Mouse (Mus musculus): Measurements from ENCODE around the gene Gm29110. TPM values are rescaled to one million over a fixed set of nuclear protein-coding genes. Genes with fewer than 3 reads are reported as not detected.

Gm29110 gene
- not detected in 2 replicates for polyA plus RNA-seq (2012; rRNA removed; ENCODE audit: low replicate concordance)

DNA sequence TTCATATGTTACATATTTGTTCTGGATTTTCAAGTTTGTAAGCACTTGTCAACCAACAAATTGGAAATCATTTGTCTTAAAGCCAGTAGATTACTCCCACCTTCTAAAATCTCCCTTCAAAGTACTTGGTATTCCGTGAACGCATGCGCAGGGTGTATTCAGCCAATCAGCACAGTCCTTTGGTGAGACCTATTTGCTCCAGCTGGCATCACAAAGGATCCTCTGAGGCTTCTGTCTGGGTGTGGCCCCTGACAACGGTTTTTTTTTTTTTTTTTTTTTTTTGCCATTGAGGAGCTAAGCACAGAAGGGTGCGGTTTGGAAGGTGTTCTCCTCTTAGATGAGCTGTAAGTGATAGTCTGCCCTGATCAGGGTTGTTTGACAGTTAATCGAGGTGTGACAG, at the start of gene Gm29110:
Gene Gm29110 (plus strand): TSS at position 301 of the 400 bp plus-strand sequence.

Other genes with a start within 250 kb of the Gm29110 start
- gene Gm21913, start 153.4 kb downstream of the Gm29110 start, polyA plus RNA-seq (2012; rRNA removed; ENCODE audit: low replicate concordance) = not detected in 2 replicates

Data from duodenum, adult 2 months (tissue).